Mouse (Mus musculus) myocyte (in vitro differentiated cells): ENCODE measurements around the gene Slc38a2.

Source experiments
- MAX ChIP-seq: IDR thresholded peaks from one replicate; pipeline ENCODE4 v1.6.1; 2011; ENCODE audit warnings: low read depth, mild to moderate bottlenecking, control low read depth
- MYOG ChIP-seq, 3 experiments: IDR thresholded peaks; one replicate each; pipeline ENCODE4 v1.6.1; 2011; ENCODE audit warnings: control low read depth in 2 of 3, low read depth in 2 of 3, mild to moderate bottlenecking in 2 of 3; ENCODE audit not compliant: insufficient read length in 2 of 3, control insufficient read depth in 1 of 3, insufficient read depth in 1 of 3
- POLR2A ChIP-seq: IDR thresholded peaks from one replicate; pipeline ENCODE4 v1.6.1; 2011; ENCODE audit warnings: low read depth, mild to moderate bottlenecking, control low read depth, moderate library complexity; ENCODE audit not compliant: insufficient read length
- POLR2AphosphoS2 ChIP-seq: IDR thresholded peaks from one replicate; pipeline ENCODE4 v1.6.1; 2011; ENCODE audit warnings: low read depth, control low read depth; ENCODE audit not compliant: insufficient read length
- REST ChIP-seq: IDR thresholded peaks from one replicate; pipeline ENCODE4 v1.6.1; 2011; ENCODE audit warnings: mild to moderate bottlenecking, control low read depth, moderate library complexity; ENCODE audit not compliant: insufficient read depth, insufficient read length
- TCF12 ChIP-seq: IDR thresholded peaks from one replicate; pipeline ENCODE4 v1.6.1; 2011; ENCODE audit warnings: mild to moderate bottlenecking, control low read depth; ENCODE audit not compliant: poor library complexity, insufficient read depth, severe bottlenecking
- TCF3 ChIP-seq: IDR thresholded peaks from one replicate; pipeline ENCODE4 v1.6.1; 2011; ENCODE audit warnings: low read depth, control low read depth; ENCODE audit not compliant: insufficient read length
- USF1 ChIP-seq: IDR thresholded peaks from one replicate; pipeline ENCODE4 v1.6.1; 2011; ENCODE audit warnings: low read depth, mild to moderate bottlenecking, control low read depth, moderate library complexity

DNA sequence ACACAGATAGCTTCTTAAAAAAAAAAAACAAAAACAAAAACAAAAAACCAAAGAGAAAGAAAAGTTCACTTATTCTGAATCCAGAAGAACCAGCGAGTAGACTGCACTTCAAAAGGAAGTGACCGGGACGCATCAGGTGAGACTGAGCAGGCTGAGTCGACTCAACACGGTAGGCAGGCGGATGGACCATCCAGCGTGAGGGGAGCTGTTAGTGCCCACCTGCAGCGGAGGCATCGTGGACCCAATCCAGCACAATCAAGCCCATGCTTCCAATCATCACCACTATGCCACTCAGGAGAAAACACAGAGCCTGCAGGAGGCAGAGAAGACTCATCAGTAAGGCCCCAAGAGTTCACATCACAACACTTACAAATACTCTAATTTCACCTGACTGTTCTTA is 9.6 kb downstream of the Slc38a2 start:
- no peak for TF ChIP-seq USF1
- TF ChIP-seq TCF12, result no peak
- no peak for TF ChIP-seq REST
- peak; percentile 67 for TF ChIP-seq POLR2A
- TF ChIP-seq MYOG (IDR thresholded peaks at IDR 0.05; ENCODE audit: control insufficient read depth in 1 of 3, insufficient read depth in 1 of 3, insufficient read length in 2 of 3, low read depth in 2 of 3), result no peak
- no peak for TF ChIP-seq MAX
- no peak for TF ChIP-seq TCF3
- TF ChIP-seq POLR2AphosphoS2, result peak; percentile 95
